Mouse (Mus musculus) C2C12 (cell line): ENCODE measurements around the gene Mtrf1l.

Source experiments
- CTCF ChIP-seq: IDR thresholded peaks from one replicate; pipeline ENCODE4 v1.5.1; 2011; ENCODE audit not compliant: control insufficient read depth, insufficient read depth, insufficient read length
- USF1 ChIP-seq: IDR thresholded peaks from one replicate; pipeline ENCODE4 v1.6.1; 2011; ENCODE audit warnings: low read depth, mild to moderate bottlenecking, control low read depth, moderate library complexity

- TF ChIP-seq USF1 = no peak
- no peak for TF ChIP-seq CTCF
Measured at GRCm38 (mm10) chr10:5871081-5871480, 47.4 kb upstream of the Mtrf1l start.
